8 mouse cellular contexts compared by ENCODE assay signal in genomic region chr11:103102725-103103349, GRCm38 (mm10). TPM values are rescaled to one million over a fixed set of nuclear protein-coding genes. Genes with fewer than 3 reads are reported as not detected.
DNase-seq lines count a peak whose midpoint lies in the region; ATAC-seq and TF ChIP-seq lines count a peak whose summit lies in the region.

No protein-coding gene starts in this region.

- DNase-seq in MEL (ENCODE audit: low read depth, low spot score) = peak; percentile 99
- peak; percentile 98 to 100 for DNase-seq in cerebellum, adult 2 months
- DNase-seq in forebrain, postnatal 0 days = peak; percentile 97
- peak; percentile 97 for DNase-seq in layer of hippocampus, adult 9-11 months
- peak; percentile 99 for DNase-seq in lung, postnatal 0 days (ENCODE audit: low spot score)
- DNase-seq in ovary, postnatal 14 days (ENCODE audit: low spot score) = peak; percentile 99
- peak; percentile 95 for DNase-seq in thymus, postnatal 14 days

- TF ChIP-seq POLR2A in MEL (IDR thresholded peaks at IDR 0.05; ENCODE audit: control insufficient read depth in 1 of 2, insufficient read depth in 1 of 2, low read depth in 1 of 2, low read length in 2 of 2, poor library complexity in 1 of 2) = peak; percentile 72 to 76; a peak in 3 of 4 replicates
- peak; percentile 72; the same call in 1 of the 2 replicates for TF ChIP-seq POLR2A in cerebellum, adult 2 months (IDR thresholded peaks at IDR 0.05; ENCODE audit: borderline replicate concordance, insufficient read depth, low read length)

- peak; percentile 99 for TF ChIP-seq RAD21 in MEL (IDR thresholded peaks at IDR 0.05; ENCODE audit: low read depth, low read length)

- no peaks in the 10 kb centered on the region for H3K9me3 ChIP-seq in MEL (replicated peaks; ENCODE audit: insufficient read depth, low read length)
- no peaks in the 10 kb centered on the region for H3K9me3 ChIP-seq in forebrain, postnatal 0 days (ENCODE audit: low read length)
- H3K9me3 ChIP-seq in lung, postnatal 0 days (ENCODE audit: low read length) = no peaks in the 10 kb centered on the region

- H3K27me3 ChIP-seq in MEL (ENCODE audit: control insufficient read depth in 1 of 2, insufficient read depth in 2 of 2, low read length in 2 of 2) = no peaks in the 10 kb centered on the region
- H3K27me3 ChIP-seq in cerebellum, adult 2 months (ENCODE audit: control insufficient read depth, insufficient read depth, low read length) = no peaks in the 10 kb centered on the region
- peaks cover 7% of the 10 kb centered on the region; the same call in 1 of the 2 replicates for H3K27me3 ChIP-seq in forebrain, postnatal 0 days (ENCODE audit: insufficient read depth, low read length)
- H3K27me3 ChIP-seq in lung, postnatal 0 days (replicated peaks; ENCODE audit: insufficient read depth, low read length) = no peaks in the 10 kb centered on the region

- TF ChIP-seq EP300 in MEL (IDR thresholded peaks at IDR 0.05; ENCODE audit: low read depth in 1 of 2, low read length in 2 of 2) = peak in 1 of 2 experiments; percentile 64; a peak in 2 of 4 replicates
- TF ChIP-seq EP300 in lung, postnatal 0 days (IDR thresholded peaks at IDR 0.05) = no peak

- H3K4me3 ChIP-seq in MEL (ENCODE audit: control insufficient read depth in 1 of 2, insufficient read depth in 1 of 2, low read depth in 2 of 2, low read length in 2 of 2) = peak overlapping the region; percentile 59 to 80
- peak overlapping the region; percentile 89 for H3K4me3 ChIP-seq in cerebellum, adult 2 months (replicated peaks; ENCODE audit: insufficient read depth, low read depth, low read length)
- peak overlapping the region; percentile 50 for H3K4me3 ChIP-seq in forebrain, postnatal 0 days (ENCODE audit: low read depth, low read length)
- peak overlapping the region; percentile 49 for H3K4me3 ChIP-seq in lung, postnatal 0 days (ENCODE audit: low read depth, low read length)

- peaks cover 0 to 9% of the 10 kb centered on the region in 2 experiments; a peak in 2 of 4 replicates for H3K36me3 ChIP-seq in MEL (ENCODE audit: control insufficient read depth in 1 of 2, insufficient read depth in 2 of 2, low read length in 2 of 2)
- H3K36me3 ChIP-seq in forebrain, postnatal 0 days (ENCODE audit: insufficient read depth) = no peaks in the 10 kb centered on the region
- H3K36me3 ChIP-seq in lung, postnatal 0 days (ENCODE audit: insufficient read depth, low read length) = 0 out of 2 replicates have a peak, but pooled peaks cover 4% of the 10 kb centered on the region

- peak; percentile 97 for ATAC-seq in forebrain, postnatal 0 days
- ATAC-seq in hematopoietic stem cell, adult 5-6 weeks (replicated peaks in 1 of 2; ENCODE audit: insufficient read depth in 1 of 2, low FRiP score in 2 of 2, low TSS enrichment in 1 of 2, low read depth in 1 of 2, poor library complexity in 2 of 2, severe bottlenecking in 2 of 2) = peak; percentile 89 to 93
- ATAC-seq in lung, postnatal 0 days = peak; percentile 96

- H3K79me2 ChIP-seq in MEL (ENCODE audit: control insufficient read depth, insufficient read depth, low read length, poor library complexity) = no peaks in the 10 kb centered on the region; the same call in 1 of the 2 replicates

- under 1% methylated on average over 35 of the region's 35 CpGs for WGBS in cerebellum, adult 2 months
- WGBS in forebrain, postnatal 0 days = 2% methylated on average over 35 of the region's 35 CpGs
- 2% methylated on average over 35 of the region's 35 CpGs for WGBS in lung, postnatal 0 days

- TF ChIP-seq CTCF in MEL (IDR thresholded peaks at IDR 0.05 in 2 of 3, conservative IDR thresholded peaks at IDR 0.05 in 1 of 3; ENCODE audit: control insufficient read depth in 1 of 3, insufficient read depth in 1 of 3, low read depth in 2 of 3, low read length in 3 of 3, poor library complexity in 1 of 3, severe bottlenecking in 1 of 3) = peak in 2 of 3 experiments; percentile 95 to 100; a peak in 5 of 6 replicates
- peak; percentile 100 for TF ChIP-seq CTCF in cerebellum, adult 2 months (IDR thresholded peaks at IDR 0.05; ENCODE audit: borderline replicate concordance, insufficient read depth, low read depth, low read length)
- TF ChIP-seq CTCF in forebrain, postnatal 0 days (IDR thresholded peaks at IDR 0.05; ENCODE audit: low read depth) = peak; percentile 100
- TF ChIP-seq CTCF in lung, postnatal 0 days (IDR thresholded peaks at IDR 0.05) = peak; percentile 100

- peak overlapping the region; percentile 81 for H3K4me2 ChIP-seq in forebrain, postnatal 0 days (ENCODE audit: low read depth)
- peak overlapping the region; percentile 76 for H3K4me2 ChIP-seq in lung, postnatal 0 days (replicated peaks; ENCODE audit: low read depth, low read length)

- H3K9ac ChIP-seq in MEL (ENCODE audit: control insufficient read depth, low read depth, low read length, poor library complexity, severe bottlenecking) = peak overlapping the region; percentile 63
- peak overlapping the region; percentile 58 for H3K9ac ChIP-seq in forebrain, postnatal 0 days
- peak overlapping the region; percentile 34; the same call in 1 of the 2 replicates for H3K9ac ChIP-seq in lung, postnatal 0 days (replicated peaks; ENCODE audit: low read depth)

- peak overlapping the region; percentile 39 for H3K27ac ChIP-seq in MEL (ENCODE audit: control insufficient read depth, low read depth, low read length)
- H3K27ac ChIP-seq in cerebellum, adult 2 months (ENCODE audit: insufficient read depth, low read length) = peak overlapping the region; percentile 23; the same call in 1 of the 2 replicates
- H3K27ac ChIP-seq in forebrain, postnatal 0 days (ENCODE audit: low read depth, low read length) = peak overlapping the region; percentile 35; the same call in 1 of the 2 replicates
- H3K27ac ChIP-seq in lung, postnatal 0 days (ENCODE audit: low read length) = peak overlapping the region; percentile 38; the same call in 1 of the 2 replicates

- H3K4me1 ChIP-seq in MEL (ENCODE audit: control insufficient read depth in 1 of 2, insufficient read depth in 2 of 2, low read length in 2 of 2) = peaks cover 9 to 20% of the 10 kb centered on the region in 2 experiments
- H3K4me1 ChIP-seq in cerebellum, adult 2 months (ENCODE audit: control insufficient read depth, insufficient read depth, low read length) = peaks cover 22% of the 10 kb centered on the region
- 0 out of 2 replicates have a peak, but pooled peaks cover 16% of the 10 kb centered on the region for H3K4me1 ChIP-seq in forebrain, postnatal 0 days (ENCODE audit: insufficient read depth)
- peaks cover 10% of the 10 kb centered on the region for H3K4me1 ChIP-seq in lung, postnatal 0 days (ENCODE audit: insufficient read depth, low read depth, low read length)

TF ChIP-seq in MEL, 35 proteins besides CTCF, POLR2A, EP300 and RAD21 (continues in another document):
- TF ChIP-seq TCF12 (IDR thresholded peaks at IDR 0.05; ENCODE audit: low read depth, low read length) = peak; percentile 49; the same call in 1 of the 2 replicates
- peak; percentile 77 for TF ChIP-seq POLR2AphosphoS2 (IDR thresholded peaks at IDR 0.05; ENCODE audit: low read length)
- peak; percentile 96 for TF ChIP-seq ZC3H11A (IDR thresholded peaks at IDR 0.05; ENCODE audit: low read depth, low read length)
- TF ChIP-seq MYB (IDR thresholded peaks at IDR 0.05; ENCODE audit: low read depth, low read length) = no peak
- no peak for TF ChIP-seq CHD1 (IDR thresholded peaks at IDR 0.05; ENCODE audit: low read depth, low read length)
- no peak for TF ChIP-seq ZKSCAN1 (IDR thresholded peaks at IDR 0.05; ENCODE audit: low read depth, low read length)
- TF ChIP-seq SMC3 (IDR thresholded peaks at IDR 0.05; ENCODE audit: low read depth, low read length) = peak; percentile 100
- peak; percentile 49; the same call in 1 of the 2 replicates for TF ChIP-seq ELF1 (IDR thresholded peaks at IDR 0.05; ENCODE audit: low read depth, low read length)

RNA-seq across cellular contexts. Expression of gene Acbd4, which starts 1.4 kb away (rescaled TPM):
- 15.2 and 16.6 TPM in 2 replicates for total RNA-seq in MEL (2012; rRNA removed)
- 10 to 100 TPM in 1 of 2 experiments, not detected in 1; 18.3 TPM for polyA plus RNA-seq in MEL (2012; ENCODE audit: insufficient read depth in 1 of 2, insufficient read length in 2 of 2, low read depth in 1 of 2, low replicate concordance in 2 of 2, missing spikeins in 1 of 2)
- polyA plus RNA-seq in cerebellum, adult 2 months (2012; rRNA removed) = 60.4 and 61.5 TPM in 2 replicates
- 27.2 and 28.5 TPM in 2 replicates for total RNA-seq in forebrain, postnatal 0 days (2014; rRNA removed)
- 20.1 and 27.1 TPM in 2 replicates for polyA plus RNA-seq in forebrain, postnatal 0 days (2015; fragmentation: Nextera tagmentation; extraction: Ambion mirVana)
- total RNA-seq in hematopoietic stem cell, adult 5-6 weeks (2017) = 8.6 and 16.8 TPM in 2 replicates
- 28.8 and 34.5 TPM in 2 replicates for polyA plus RNA-seq in lung, postnatal 0 days (2015; fragmentation: Nextera tagmentation; extraction: Ambion mirVana)

RNA-seq across cellular contexts. Expression of gene Plcd3, which starts 1.4 kb away (rescaled TPM):
- total RNA-seq in MEL (2012; rRNA removed) = 1.7 and 2.0 TPM in 2 replicates
- polyA plus RNA-seq in MEL (2012; ENCODE audit: insufficient read depth in 1 of 2, insufficient read length in 2 of 2, low read depth in 1 of 2, low replicate concordance in 2 of 2, missing spikeins in 1 of 2) = 1 to 10 TPM in 1 of 2 experiments, not detected in 1; 2.6 TPM
- 11.8 and 13.1 TPM in 2 replicates for polyA plus RNA-seq in cerebellum, adult 2 months (2012; rRNA removed)
- total RNA-seq in forebrain, postnatal 0 days (2014; rRNA removed) = 8.5 and 8.8 TPM in 2 replicates
- polyA plus RNA-seq in forebrain, postnatal 0 days (2015; fragmentation: Nextera tagmentation; extraction: Ambion mirVana) = 3.6 TPM in 2 replicates
- total RNA-seq in hematopoietic stem cell, adult 5-6 weeks (2017) = 0.15 and 0.75 TPM in 2 replicates
- polyA plus RNA-seq in lung, postnatal 0 days (2015; fragmentation: Nextera tagmentation; extraction: Ambion mirVana) = 3.7 and 3.8 TPM in 2 replicates

RNA-seq across cellular contexts. Expression of gene Hexim1, which starts 13.2 kb away (rescaled TPM):
- total RNA-seq in MEL (2012; rRNA removed) = 17.3 and 18.4 TPM in 2 replicates
- polyA plus RNA-seq in MEL (2012; ENCODE audit: insufficient read depth in 1 of 2, insufficient read length in 2 of 2, low read depth in 1 of 2, low replicate concordance in 2 of 2, missing spikeins in 1 of 2) = 10 to 100 TPM in 1 of 2 experiments, not detected in 1; 25.4 TPM
- 25.5 and 28.8 TPM in 2 replicates for polyA plus RNA-seq in cerebellum, adult 2 months (2012; rRNA removed)
- total RNA-seq in forebrain, postnatal 0 days (2014; rRNA removed) = 19.0 and 20.5 TPM in 2 replicates
- polyA plus RNA-seq in forebrain, postnatal 0 days (2015; fragmentation: Nextera tagmentation; extraction: Ambion mirVana) = 3.7 and 3.9 TPM in 2 replicates
- 34.1 and 55.9 TPM in 2 replicates for total RNA-seq in hematopoietic stem cell, adult 5-6 weeks (2017)
- 6.5 TPM in 2 replicates for polyA plus RNA-seq in lung, postnatal 0 days (2015; fragmentation: Nextera tagmentation; extraction: Ambion mirVana)

RNA-seq across cellular contexts. Expression of gene Hexim2, which starts 29.4 kb away (rescaled TPM):
- 12.3 and 17.2 TPM in 2 replicates for total RNA-seq in MEL (2012; rRNA removed)
- 10 to 100 TPM in 1 of 2 experiments, not detected in 1; 12.5 TPM for polyA plus RNA-seq in MEL (2012; ENCODE audit: insufficient read depth in 1 of 2, insufficient read length in 2 of 2, low read depth in 1 of 2, low replicate concordance in 2 of 2, missing spikeins in 1 of 2)
- polyA plus RNA-seq in cerebellum, adult 2 months (2012; rRNA removed) = 20.9 and 23.0 TPM in 2 replicates
- 30.8 and 47.0 TPM in 2 replicates for total RNA-seq in forebrain, postnatal 0 days (2014; rRNA removed)
- polyA plus RNA-seq in forebrain, postnatal 0 days (2015; fragmentation: Nextera tagmentation; extraction: Ambion mirVana) = 16.5 and 27.9 TPM in 2 replicates
- 1.1 and 2.4 TPM in 2 replicates for total RNA-seq in hematopoietic stem cell, adult 5-6 weeks (2017)
- 6.2 and 7.1 TPM in 2 replicates for polyA plus RNA-seq in lung, postnatal 0 days (2015; fragmentation: Nextera tagmentation; extraction: Ambion mirVana)

Comparison
In these comparisons a context has a peak if more than half of its experiments do, and no peak if none do; other contexts are left out.
1. Peak in every context shown above with its lines: DNase-seq, ATAC-seq, H3K4me3 ChIP-seq and H3K27ac ChIP-seq.